Mouse (Mus musculus) c-Kit-positive CD71-positive TER-119-negative erythroid progenitor cells, embryonic 14.5 days (primary cell): ENCODE results near the gene Cd40.

ENCODE experiments used
- DNase-seq: peaks from one replicate; pipeline ENCODE4 v3.0.0-alpha.2; 2013; ENCODE audit warnings: low read depth

Gene Cd40

GRCm38 (mm10) chr2:165054888-165055852 is at the start of gene Cd40:
Gene Cd40, plus strand, starts transcription at chr2:165055627.
- no peak for DNase-seq

- DNase-seq: no peak
These were observed 48.6 kb upstream of the Cd40 start for GRCm38 (mm10) chr2:165006813-165007212.

- no peak for DNase-seq
These were observed 47.4 kb upstream of the Cd40 start for GRCm38 (mm10) chr2:165007986-165008385.

GRCm38 (mm10) chr2:165009161-165009560 is 46.3 kb upstream of the Cd40 start:
- DNase-seq: no peak

GRCm38 (mm10) chr2:165009581-165009980 is 45.8 kb upstream of the Cd40 start:
- no peak for DNase-seq

- no peak for DNase-seq
These were observed 45.1 kb upstream of the Cd40 start for GRCm38 (mm10) chr2:165010351-165010750.

GRCm38 (mm10) chr2:165014935-165015334 is 40.5 kb upstream of the Cd40 start:
- no peak for DNase-seq

GRCm38 (mm10) chr2:165020490-165020889 is 34.9 kb upstream of the Cd40 start:
- no peak for DNase-seq

GRCm38 (mm10) chr2:165027163-165027562 is 28.3 kb upstream of the Cd40 start:
- no peak for DNase-seq

GRCm38 (mm10) chr2:165032533-165032932 is 22.9 kb upstream of the Cd40 start:
- DNase-seq: no peak

- no peak for DNase-seq
These were observed 22.1 kb upstream of the Cd40 start for GRCm38 (mm10) chr2:165033306-165033705.

GRCm38 (mm10) chr2:165034131-165035057 is 21.0 kb upstream of the Cd40 start, which contains the start of gene Ncoa5:
Gene Ncoa5, minus strand, starts transcription at chr2:165034867.
- peak; percentile 90 for DNase-seq

- no peak for DNase-seq
These were observed 20.4 kb upstream of the Cd40 start for GRCm38 (mm10) chr2:165035058-165035431.

GRCm38 (mm10) chr2:165037415-165037814 is 18.0 kb upstream of the Cd40 start:
- DNase-seq: no peak

GRCm38 (mm10) chr2:165042126-165042525 is 13.3 kb upstream of the Cd40 start:
- DNase-seq: no peak

GRCm38 (mm10) chr2:165043090-165043636 is 12.3 kb upstream of the Cd40 start:
- no peak for DNase-seq

GRCm38 (mm10) chr2:165043729-165044128 is 11.7 kb upstream of the Cd40 start:
- no peak for DNase-seq

GRCm38 (mm10) chr2:165049044-165049443 is 6.4 kb upstream of the Cd40 start:
- DNase-seq: no peak

GRCm38 (mm10) chr2:165050826-165051548 is 4.4 kb upstream of the Cd40 start:
- DNase-seq: no peak

- DNase-seq: no peak
These were observed 3.9 kb upstream of the Cd40 start for GRCm38 (mm10) chr2:165051566-165051965.

GRCm38 (mm10) chr2:165055905-165056304 is 478 bp downstream of the Cd40 start:
- DNase-seq: no peak
